Mouse (Mus musculus) lung, embryonic 16.5 days (tissue): ENCODE results near the gene Adgrg6. TPM values are rescaled to one million over a fixed set of nuclear protein-coding genes. Genes with fewer than 3 reads are reported as not detected.

Source experiments
- ATAC-seq: fragments of 200-750 bp; cut with Nextera tagmentation; 2 replicates; pipeline ENCODE4 v1.8.0; 2017; ENCODE audit warnings: low read depth, mild to moderate bottlenecking, moderate library complexity
- H3K27ac ChIP-seq: fragments of 300-500 bp; sonication (generic); 2 replicates; pipeline ENCODE4 v1.5.1; 2014; ENCODE audit warnings: mild to moderate bottlenecking, control low read depth, low read length
- H3K27me3 ChIP-seq: fragments of 300-500 bp; sonication (generic); 2 replicates; pipeline ENCODE4 v1.6.1; 2014; ENCODE audit warnings: low read depth, low read length, mixed read lengths; ENCODE audit not compliant: control insufficient read depth, insufficient read depth
- H3K36me3 ChIP-seq: fragments of 300-500 bp; sonication (generic); 2 replicates; pipeline ENCODE4 v1.6.1; 2014; ENCODE audit warnings: low read length; ENCODE audit not compliant: control insufficient read depth, insufficient read depth
- H3K4me1 ChIP-seq: fragments of 300-500 bp; sonication (generic); replicated peaks from 2 replicates; pipeline ENCODE4 v1.6.1; 2014; ENCODE audit warnings: low read length, mixed read lengths; ENCODE audit not compliant: control insufficient read depth, insufficient read depth
- H3K4me2 ChIP-seq: fragments of 300-500 bp; sonication (generic); 2 replicates; pipeline ENCODE4 v1.6.1; 2014; ENCODE audit warnings: low read depth, low read length, control low read depth
- H3K4me3 ChIP-seq: fragments of 300-500 bp; sonication (generic); 2 replicates; pipeline ENCODE4 v1.5.1; 2014; ENCODE audit warnings: mild to moderate bottlenecking, low read length, control low read depth
- H3K9ac ChIP-seq: fragments of 300-500 bp; sonication (generic); 2 replicates; pipeline ENCODE4 v1.6.1; 2014; ENCODE audit warnings: low read length, control low read depth
- H3K9me3 ChIP-seq: fragments of 300-500 bp; sonication (generic); 2 replicates; pipeline ENCODE4 v1.6.1; 2016; ENCODE audit warnings: low read length; ENCODE audit not compliant: control insufficient read depth
- WGBS: fragments of 180-500 bp; shearing (Covaris S2); extraction: QIAGEN DNeasy Blood & Tissue Kit; methylation state at CpG from one replicate; pipeline ENCODE4 v1.1.7; 2014; 5-methylcytosine and 5-hydroxymethylcytosine counted together
- polyA plus RNA-seq: library from polyadenylated mRNA; unstranded; fragments of >200 nt; fragmentation: Nextera tagmentation; extraction: Ambion mirVana; gene quantifications from 2 replicates; pipeline ENCODE4 v1.2.1, GENCODE M21; 2015

Adgrg6 gene
- polyA plus RNA-seq, 1 experiment from 2014 or later = 27.0 TPM

DNA sequence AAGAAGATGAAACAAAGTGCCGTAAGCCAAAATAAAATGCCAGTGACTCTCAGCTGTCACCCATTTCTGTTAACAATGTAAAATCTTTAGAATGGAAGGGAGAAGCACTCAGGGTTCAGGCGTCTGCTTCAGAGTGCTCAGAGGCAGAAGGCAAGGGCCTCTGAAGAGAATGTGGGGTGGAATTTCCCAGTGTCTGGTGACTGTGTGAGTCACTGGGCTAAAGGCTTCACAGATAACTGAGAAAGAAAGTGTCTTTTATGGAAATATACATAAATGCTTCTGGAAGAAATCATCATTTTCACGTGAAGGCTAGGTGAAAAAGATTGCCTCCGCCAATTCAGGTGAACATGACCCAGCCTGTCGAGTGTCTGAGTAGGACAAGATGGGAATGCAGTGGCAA lies 159.9 kb downstream of the Adgrg6 start:
- Histone ChIP-seq H3K4me1 (no peaks in the 10 kb centered on the region), H3K27ac (no peak overlapping the region), H3K4me3 (no peak overlapping the region), H3K9me3 (no peaks in the 10 kb centered on the region), H3K4me2 (no peak overlapping the region), H3K9ac (no peak overlapping the region), H3K27me3 (no peaks in the 10 kb centered on the region), H3K36me3 (no peaks in the 10 kb centered on the region)
- ATAC-seq = no peak
- WGBS = 72% methylated on average over 5 of the region's 5 CpGs

DNA sequence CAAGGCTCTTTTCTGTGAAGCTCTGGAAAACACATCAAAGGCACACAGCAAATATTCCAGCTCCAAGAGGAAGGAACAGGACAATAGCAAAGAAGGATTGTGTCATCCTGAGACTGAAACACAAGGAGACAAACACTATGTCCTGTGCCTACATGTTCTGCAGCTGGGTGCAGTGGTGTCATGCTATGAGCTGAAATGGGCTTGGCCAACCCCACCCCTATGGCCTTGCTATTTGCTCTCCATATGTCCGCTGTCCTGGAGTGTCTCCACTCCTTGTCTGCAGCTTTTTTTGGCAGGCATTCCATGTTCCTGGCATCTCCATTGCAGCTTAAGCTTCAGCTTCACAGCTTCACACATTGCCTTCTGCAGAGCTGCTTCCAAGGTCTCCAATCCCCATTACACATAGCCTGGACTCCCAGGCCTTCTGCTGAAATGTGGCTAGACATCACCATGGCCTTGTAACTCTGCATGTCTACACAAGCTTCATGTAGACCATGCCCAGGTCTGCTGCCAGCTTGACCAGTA lies 180.3 kb downstream of the Adgrg6 start:
- Histone ChIP-seq H3K4me3 (no peak overlapping the region), H3K27me3 (no peaks in the 10 kb centered on the region), H3K9ac (no peak overlapping the region), H3K9me3 (no peaks in the 10 kb centered on the region), H3K36me3 (no peaks in the 10 kb centered on the region), H3K4me2 (no peak overlapping the region), H3K4me1 (no peaks in the 10 kb centered on the region), H3K27ac (no peak overlapping the region)
- WGBS = 32% methylated on average over 1 of the region's 1 CpGs
- peak; percentile 73 for ATAC-seq

DNA sequence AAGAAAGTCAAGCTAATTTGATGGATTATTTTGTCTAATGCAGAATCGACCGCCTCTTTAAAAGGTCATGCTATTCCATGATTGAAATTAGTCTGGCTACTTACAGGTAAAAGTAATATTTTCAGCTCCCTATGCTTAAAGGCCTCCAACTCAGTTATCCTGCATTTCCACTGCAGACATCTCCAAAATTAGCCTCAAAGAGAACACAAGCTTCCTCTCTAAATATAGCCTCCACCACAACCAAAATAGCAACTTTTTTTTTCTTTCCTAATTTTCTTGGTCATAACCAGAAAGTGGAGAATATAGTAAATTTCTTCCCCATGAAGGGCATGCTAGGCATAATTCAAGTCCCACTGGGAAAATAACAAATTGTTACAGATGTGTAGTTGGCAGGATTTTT lies 182.2 kb downstream of the Adgrg6 start:
- Histone ChIP-seq H3K4me2 (no peak overlapping the region), H3K9me3 (no peaks in the 10 kb centered on the region), H3K4me1 (no peaks in the 10 kb centered on the region), H3K9ac (no peak overlapping the region), H3K36me3 (no peaks in the 10 kb centered on the region), H3K27me3 (no peaks in the 10 kb centered on the region), H3K27ac (no peak overlapping the region), H3K4me3 (no peak overlapping the region)
- 83% methylated on average over 2 of the region's 2 CpGs for WGBS
- no peak for ATAC-seq

DNA sequence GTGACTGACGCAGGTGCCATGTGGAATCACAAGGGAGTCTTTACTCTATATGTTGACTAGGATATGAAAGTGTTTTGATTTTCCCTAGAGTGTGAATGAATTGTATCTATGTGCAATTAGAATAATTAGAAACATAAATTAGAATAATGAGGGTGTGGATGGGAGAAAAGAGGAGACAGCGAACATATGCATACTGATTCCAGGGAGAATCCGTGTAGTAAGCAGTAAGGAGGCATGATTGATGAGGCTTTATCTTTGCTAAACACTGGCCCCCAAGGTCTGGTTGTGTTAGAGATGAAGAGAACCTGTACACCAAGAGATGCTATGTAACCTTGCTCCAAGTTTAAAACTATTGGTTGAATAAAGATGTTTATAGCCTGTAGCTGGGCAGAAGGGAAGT lies 187.2 kb downstream of the Adgrg6 start:
- H3K27ac ChIP-seq = no peak overlapping the region
- H3K27me3 ChIP-seq = no peaks in the 10 kb centered on the region
- H3K9me3 ChIP-seq = no peaks in the 10 kb centered on the region
- no peaks in the 10 kb centered on the region for H3K4me1 ChIP-seq
- WGBS = 67% methylated on average over 3 of the region's 3 CpGs
- H3K9ac ChIP-seq = no peak overlapping the region
- ATAC-seq = no peak
- no peaks in the 10 kb centered on the region for H3K36me3 ChIP-seq
- no peak overlapping the region for H3K4me2 ChIP-seq
- no peak overlapping the region for H3K4me3 ChIP-seq

Other genes with a start within 250 kb of the Adgrg6 start
- gene Vta1, start 159.9 kb upstream of the Adgrg6 start, polyA plus RNA-seq = 95.8 and 98.1 TPM in 2 replicates
- gene Nmbr, start 159.9 kb upstream of the Adgrg6 start, polyA plus RNA-seq = 0.13 and 0.64 TPM in 2 replicates
- gene Gje1, start 172.6 kb upstream of the Adgrg6 start, polyA plus RNA-seq = not detected in 2 replicates